Mouse (Mus musculus) small intestine, adult 2 months (tissue): ENCODE data around the gene Ddb1.
A peak's percentile ranks its signal among the peaks of the same experiment; 100 is the strongest.

Experiments
- CTCF ChIP-seq: fragments of 200-500 bp; IDR thresholded peaks from 2 replicates; pipeline ENCODE4 v1.5.1; 2012; ENCODE audit warnings: low read depth, mild to moderate bottlenecking, control low read depth, inconsistent platforms, low read length, moderate library complexity, mixed read lengths; ENCODE audit not compliant: insufficient replicate concordance, insufficient read length; ENCODE audit errors: extremely low read depth
- POLR2A ChIP-seq: fragments of 200-500 bp; IDR thresholded peaks from 2 replicates; pipeline ENCODE4 v1.6.1; 2012; ENCODE audit warnings: low read depth, mild to moderate bottlenecking, control low read depth, inconsistent platforms, low read length, moderate library complexity

- peak; percentile 28; the same call in 1 of the 2 replicates for TF ChIP-seq CTCF
- no peak for TF ChIP-seq POLR2A
These were observed 29.2 kb downstream of the Ddb1 start, which contains the start of gene Vwce for GRCm38 (mm10) chr19:10634106-10634871.
